Mouse (Mus musculus) thymus, adult 2 months (tissue): ENCODE measurements at regions not wholly inside any gene's neighbourhood (a gene's known extent, or its start where the extent isn't known, plus 50 kb on each side); places are given as distances from the start of the nearest gene placed in this dataset.

ENCODE experiments used
- CTCF ChIP-seq: fragments of 200-500 bp; IDR thresholded peaks from 2 replicates; pipeline ENCODE4 v1.5.1; 2012; ENCODE audit warnings: mild to moderate bottlenecking, control low read depth, low read length, moderate library complexity, borderline replicate concordance; ENCODE audit not compliant: control insufficient read depth, poor library complexity, insufficient read depth; ENCODE audit errors: extremely low read depth
- POLR2A ChIP-seq: fragments of 200-500 bp; IDR thresholded peaks from 2 replicates; pipeline ENCODE4 v1.6.1; 2012; ENCODE audit warnings: mild to moderate bottlenecking, low read length, control low read depth, moderate library complexity; ENCODE audit not compliant: control insufficient read depth, poor library complexity, insufficient read depth; ENCODE audit errors: extremely low read depth

DNA sequence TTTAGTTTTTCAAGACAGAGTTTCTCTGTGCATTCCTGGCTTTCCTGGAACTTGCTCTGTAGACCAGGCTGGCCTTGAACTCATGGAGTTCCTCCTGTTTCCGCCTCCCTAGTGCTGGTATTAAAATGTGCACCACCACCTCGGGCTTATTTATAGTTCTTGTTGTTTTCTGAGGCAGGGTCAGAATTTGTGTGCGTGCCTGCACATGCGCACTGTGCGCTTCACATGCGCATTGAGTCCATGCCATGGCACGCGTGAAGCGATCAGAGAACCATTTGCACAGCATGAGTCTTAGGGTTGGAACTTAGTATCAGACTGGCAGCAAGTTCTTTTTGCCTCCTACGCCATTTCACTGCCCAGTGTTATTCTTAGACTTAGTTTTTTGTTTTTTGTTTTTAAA, 68.8 kb upstream of the Jak1 start:
- no peak for TF ChIP-seq CTCF
- TF ChIP-seq POLR2A, result no peak
